Mouse (Mus musculus): ENCODE results near the gene Incenp. TPM values are rescaled to one million over a fixed set of nuclear protein-coding genes. Genes with fewer than 3 reads are reported as not detected.
A peak's percentile ranks its signal among the peaks of the same experiment; 100 is the strongest.

The Incenp gene
- total RNA-seq, 2 experiments from 2014 or later, result 97.2 to 188 TPM

DNA sequence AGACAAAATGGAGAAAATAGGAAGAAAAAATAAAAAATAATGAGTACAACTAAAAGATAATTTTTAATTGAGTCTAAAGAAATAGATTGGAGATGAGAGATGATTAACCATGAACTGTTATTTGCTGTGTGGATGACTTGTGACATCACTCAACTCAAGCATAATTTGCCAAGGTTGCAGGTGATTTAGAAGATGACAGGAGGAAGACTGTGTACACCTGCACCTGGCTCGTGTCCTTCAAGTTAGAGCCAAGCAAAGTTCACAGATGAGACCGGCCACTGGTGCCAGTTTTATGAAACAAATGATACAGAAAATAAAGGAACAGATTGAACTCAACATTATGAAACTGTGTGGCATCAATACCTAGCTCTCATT lies 62.0 kb downstream of the Incenp start:
- no peak for ATAC-seq (replicated peaks; ENCODE audit: poor library complexity)

DNA sequence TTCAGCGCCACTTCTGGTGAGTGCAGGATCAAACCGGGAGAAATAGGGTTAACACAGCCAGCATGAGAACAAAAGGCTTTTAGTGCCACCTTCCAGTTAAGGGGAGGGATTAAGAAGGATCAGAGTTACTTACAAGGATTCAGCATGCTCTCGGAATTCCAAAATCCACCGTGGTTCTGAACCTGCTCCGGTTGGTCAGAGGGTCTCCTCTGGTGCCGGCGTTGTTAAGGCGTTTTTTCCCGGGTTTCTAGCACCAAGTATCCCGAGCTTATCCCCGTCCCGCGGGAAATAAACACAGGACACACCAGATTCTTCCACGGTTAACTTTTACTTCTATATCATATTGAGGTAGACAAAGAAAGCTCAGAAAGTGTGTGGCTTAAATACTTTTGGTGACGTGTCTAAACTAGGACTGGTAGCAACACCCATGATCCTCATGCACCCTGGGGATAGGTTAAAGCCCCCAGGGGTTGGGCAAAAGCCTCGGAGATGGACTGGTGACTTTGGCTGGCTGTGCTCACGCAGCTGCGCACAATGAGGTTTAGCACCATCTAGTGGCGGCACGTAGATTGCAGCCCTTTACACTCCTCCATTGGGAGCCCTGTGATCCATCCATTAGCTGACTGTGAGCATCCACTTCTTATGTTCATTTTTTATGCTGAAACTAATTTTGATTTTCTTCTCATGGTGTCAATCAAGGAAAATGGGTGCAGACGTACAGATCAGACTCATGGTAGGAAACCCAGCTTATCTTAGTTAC lies 62.6 kb downstream of the Incenp start:
- ATAC-seq (replicated peaks; ENCODE audit: poor library complexity), result peak; percentile 61

Other genes starting within 250 kb of the Incenp start
- not detected in 2 replicates for gene Scgb2a2, start 52.0 kb downstream of the Incenp start, total RNA-seq (2015)
- not detected in 2 replicates for gene Scgb2a2, start 52.0 kb downstream of the Incenp start, total RNA-seq (2017)
- 1,115 and 1,144 TPM in 2 replicates for gene Fth1, start 81.0 kb upstream of the Incenp start, total RNA-seq (2015)
- 325 and 354 TPM in 2 replicates for gene Fth1, start 81.0 kb upstream of the Incenp start, total RNA-seq (2017)
- gene Best1, start 102.1 kb upstream of the Incenp start, total RNA-seq (2015), result 0.15 and 1.1 TPM in 2 replicates
- not detected in 2 replicates for gene Best1, start 102.1 kb upstream of the Incenp start, total RNA-seq (2017)
- 3.0 and 4.6 TPM in 2 replicates for gene Rab3il1, start 102.1 kb upstream of the Incenp start, total RNA-seq (2015)
- 3.4 and 3.9 TPM in 2 replicates for gene Rab3il1, start 102.1 kb upstream of the Incenp start, total RNA-seq (2017)
- gene Fads3, start 142.0 kb upstream of the Incenp start, total RNA-seq (2015), result 1.4 and 2.1 TPM in 2 replicates
- 2.1 and 2.8 TPM in 2 replicates for gene Fads3, start 142.0 kb upstream of the Incenp start, total RNA-seq (2017)
- 7.7 and 10.4 TPM in 2 replicates for gene Fads2, start 202.2 kb upstream of the Incenp start, total RNA-seq (2015)
- 6.3 and 13.7 TPM in 2 replicates for gene Fads2, start 202.2 kb upstream of the Incenp start, total RNA-seq (2017)

Measured in megakaryocyte progenitor cell, adult 5-6 weeks (primary cell).